Mouse (Mus musculus): ENCODE measurements at regions not wholly inside any gene's neighbourhood (a gene's known extent, or its start where the extent isn't known, plus 50 kb on each side); places are given as distances from the start of the nearest gene placed in this dataset.

- H3K4me3 ChIP-seq (ENCODE audit: control insufficient read depth, low read depth, low read length) = no peak overlapping the region
- no peaks in the 10 kb centered on the region for H3K36me3 ChIP-seq (ENCODE audit: control insufficient read depth, insufficient read depth, low read length)
- no peaks in the 10 kb centered on the region for H3K27me3 ChIP-seq (ENCODE audit: control insufficient read depth, insufficient read depth, low read length)
- no peaks in the 10 kb centered on the region for H3K4me1 ChIP-seq (ENCODE audit: control insufficient read depth, insufficient read depth, low read length)
- no peak overlapping the region for H3K27ac ChIP-seq (ENCODE audit: control insufficient read depth, insufficient read depth, low read depth, low read length)
- TF ChIP-seq POLR2A (IDR thresholded peaks at IDR 0.05; ENCODE audit: control insufficient read depth, low read depth, low read length) (no peak), CTCF (IDR thresholded peaks at IDR 0.05; ENCODE audit: control insufficient read depth, insufficient read depth, insufficient replicate concordance, low read depth, low read length) (no peak)
These were observed 749.9 kb downstream of the Cypt12 start for GRCm38 (mm10) chr3:18698106-18698505.

- TF ChIP-seq CTCF (IDR thresholded peaks at IDR 0.05; ENCODE audit: control insufficient read depth, insufficient read depth, insufficient replicate concordance, low read depth, low read length) (no peak), POLR2A (IDR thresholded peaks at IDR 0.05; ENCODE audit: control insufficient read depth, low read depth, low read length) (no peak)
- no peak overlapping the region for H3K27ac ChIP-seq (ENCODE audit: control insufficient read depth, insufficient read depth, low read depth, low read length)
- H3K36me3 ChIP-seq (ENCODE audit: control insufficient read depth, insufficient read depth, low read length) = no peaks in the 10 kb centered on the region
- H3K4me1 ChIP-seq (ENCODE audit: control insufficient read depth, insufficient read depth, low read length) = no peaks in the 10 kb centered on the region
- no peaks in the 10 kb centered on the region for H3K27me3 ChIP-seq (ENCODE audit: control insufficient read depth, insufficient read depth, low read length)
- no peak overlapping the region for H3K4me3 ChIP-seq (ENCODE audit: control insufficient read depth, low read depth, low read length)
These were observed 757.0 kb downstream of the Cypt12 start for GRCm38 (mm10) chr3:18705165-18705564.

GRCm38 (mm10) chr3:18705756-18706155 lies 757.5 kb downstream of the Cypt12 start:
- Histone ChIP-seq H3K27me3 (ENCODE audit: control insufficient read depth, insufficient read depth, low read length) (no peaks in the 10 kb centered on the region), H3K4me3 (ENCODE audit: control insufficient read depth, low read depth, low read length) (no peak overlapping the region), H3K27ac (ENCODE audit: control insufficient read depth, insufficient read depth, low read depth, low read length) (no peak overlapping the region), H3K36me3 (ENCODE audit: control insufficient read depth, insufficient read depth, low read length) (no peaks in the 10 kb centered on the region), H3K4me1 (ENCODE audit: control insufficient read depth, insufficient read depth, low read length) (no peaks in the 10 kb centered on the region)
- no peak for TF ChIP-seq POLR2A (IDR thresholded peaks at IDR 0.05; ENCODE audit: control insufficient read depth, low read depth, low read length)
- TF ChIP-seq CTCF (IDR thresholded peaks at IDR 0.05; ENCODE audit: control insufficient read depth, insufficient read depth, insufficient replicate concordance, low read depth, low read length) = no peak

GRCm38 (mm10) chr3:18706356-18706755 lies 758.1 kb downstream of the Cypt12 start:
- H3K36me3 ChIP-seq (ENCODE audit: control insufficient read depth, insufficient read depth, low read length) = no peaks in the 10 kb centered on the region
- H3K27me3 ChIP-seq (ENCODE audit: control insufficient read depth, insufficient read depth, low read length) = no peaks in the 10 kb centered on the region
- H3K4me1 ChIP-seq (ENCODE audit: control insufficient read depth, insufficient read depth, low read length) = no peaks in the 10 kb centered on the region
- no peak for TF ChIP-seq POLR2A (IDR thresholded peaks at IDR 0.05; ENCODE audit: control insufficient read depth, low read depth, low read length)
- TF ChIP-seq CTCF (IDR thresholded peaks at IDR 0.05; ENCODE audit: control insufficient read depth, insufficient read depth, insufficient replicate concordance, low read depth, low read length) = no peak
- H3K4me3 ChIP-seq (ENCODE audit: control insufficient read depth, low read depth, low read length) = no peak overlapping the region
- H3K27ac ChIP-seq (ENCODE audit: control insufficient read depth, insufficient read depth, low read depth, low read length) = no peak overlapping the region

- Histone ChIP-seq H3K27me3 (ENCODE audit: control insufficient read depth, insufficient read depth, low read length) (no peaks in the 10 kb centered on the region), H3K4me3 (ENCODE audit: control insufficient read depth, low read depth, low read length) (no peak overlapping the region), H3K27ac (ENCODE audit: control insufficient read depth, insufficient read depth, low read depth, low read length) (no peak overlapping the region), H3K36me3 (ENCODE audit: control insufficient read depth, insufficient read depth, low read length) (no peaks in the 10 kb centered on the region), H3K4me1 (ENCODE audit: control insufficient read depth, insufficient read depth, low read length) (no peaks in the 10 kb centered on the region)
- no peak for TF ChIP-seq POLR2A (IDR thresholded peaks at IDR 0.05; ENCODE audit: control insufficient read depth, low read depth, low read length)
- TF ChIP-seq CTCF (IDR thresholded peaks at IDR 0.05; ENCODE audit: control insufficient read depth, insufficient read depth, insufficient replicate concordance, low read depth, low read length) = no peak
These were observed 759.5 kb downstream of the Cypt12 start for GRCm38 (mm10) chr3:18707730-18708129.

- Histone ChIP-seq H3K4me3 (ENCODE audit: control insufficient read depth, low read depth, low read length) (no peak overlapping the region), H3K36me3 (ENCODE audit: control insufficient read depth, insufficient read depth, low read length) (no peaks in the 10 kb centered on the region), H3K27ac (ENCODE audit: control insufficient read depth, insufficient read depth, low read depth, low read length) (no peak overlapping the region), H3K4me1 (ENCODE audit: control insufficient read depth, insufficient read depth, low read length) (no peaks in the 10 kb centered on the region), H3K27me3 (ENCODE audit: control insufficient read depth, insufficient read depth, low read length) (no peaks in the 10 kb centered on the region)
- TF ChIP-seq CTCF (IDR thresholded peaks at IDR 0.05; ENCODE audit: control insufficient read depth, insufficient read depth, insufficient replicate concordance, low read depth, low read length) (no peak), POLR2A (IDR thresholded peaks at IDR 0.05; ENCODE audit: control insufficient read depth, low read depth, low read length) (no peak)
These were observed 763.5 kb downstream of the Cypt12 start for GRCm38 (mm10) chr3:18711661-18712060.

GRCm38 (mm10) chr3:18713986-18714385 lies 765.8 kb downstream of the Cypt12 start:
- no peaks in the 10 kb centered on the region for H3K36me3 ChIP-seq (ENCODE audit: control insufficient read depth, insufficient read depth, low read length)
- no peak overlapping the region for H3K4me3 ChIP-seq (ENCODE audit: control insufficient read depth, low read depth, low read length)
- H3K27me3 ChIP-seq (ENCODE audit: control insufficient read depth, insufficient read depth, low read length) = no peaks in the 10 kb centered on the region
- TF ChIP-seq CTCF (IDR thresholded peaks at IDR 0.05; ENCODE audit: control insufficient read depth, insufficient read depth, insufficient replicate concordance, low read depth, low read length) (no peak), POLR2A (IDR thresholded peaks at IDR 0.05; ENCODE audit: control insufficient read depth, low read depth, low read length) (no peak)
- H3K4me1 ChIP-seq (ENCODE audit: control insufficient read depth, insufficient read depth, low read length) = no peaks in the 10 kb centered on the region
- H3K27ac ChIP-seq (ENCODE audit: control insufficient read depth, insufficient read depth, low read depth, low read length) = no peak overlapping the region

All from testis, adult 2 months (tissue).